In the genomic region with DNA sequence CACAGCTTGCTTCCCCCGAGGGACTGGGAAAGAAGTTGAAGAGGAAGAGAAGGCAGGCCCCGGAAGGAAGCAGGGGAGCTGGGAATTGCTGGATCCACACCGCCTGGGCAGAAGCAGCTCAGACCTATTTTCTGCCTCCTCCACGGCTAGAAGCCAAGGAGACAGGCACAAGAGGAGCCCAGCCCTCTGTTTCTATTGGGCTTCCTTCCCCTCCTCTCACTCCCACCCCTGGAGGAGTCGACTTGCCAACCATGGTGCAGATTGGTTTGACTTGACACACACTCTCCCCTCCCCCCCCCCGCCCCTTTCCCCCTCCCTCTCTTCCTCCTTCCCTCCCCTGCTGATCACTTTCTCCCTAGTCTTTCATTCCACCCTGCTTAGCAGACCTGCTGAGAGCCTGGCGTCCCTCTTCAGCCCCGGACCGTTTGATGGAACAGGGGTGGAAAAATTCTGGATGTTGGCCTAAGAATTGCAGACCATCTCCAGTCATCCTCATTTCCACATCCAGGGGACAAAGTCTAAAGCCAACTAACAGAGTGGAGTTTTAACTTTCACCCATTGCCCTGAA, we compare ENCODE assay signal across 9 mouse cellular contexts. TPM values are rescaled to one million over a fixed set of nuclear protein-coding genes. Genes with fewer than 3 reads are reported as not detected.
DNase-seq lines count a peak whose midpoint lies in the region; ATAC-seq and TF ChIP-seq lines count a peak whose summit lies in the region.
"Had no signal": no experiment of that assay in that cellular context is flagged by ENCODE, and none has a peak within 500 bp of the region (broad histone marks: within the 10 kb centered on the region; RNA-seq: fewer than 3 reads in every experiment).

No protein-coding gene starts in this region.

- peak overlapping the region; percentile 58 for H3K4me3 ChIP-seq in E14TG2a.4 (replicated peaks; ENCODE audit: low read length)
- H3K4me3 ChIP-seq in hindbrain, embryonic 11.5 days (ENCODE audit: low read depth, low read length) = no peak overlapping the region
- H3K4me3 ChIP-seq in small intestine, adult 2 months (ENCODE audit: low read depth, low read length) = peak overlapping the region; percentile 32
- H3K4me3 ChIP-seq: erythroblast, embryonic 14.5 days had no signal

- no peak overlapping the region for H3K4me2 ChIP-seq in hindbrain, embryonic 11.5 days (replicated peaks; ENCODE audit: low read depth, low read length)

- H3K4me1 ChIP-seq in E14TG2a.4 (replicated peaks; ENCODE audit: low read depth, low read length) = peaks cover 78% of the 10 kb centered on the region
- H3K4me1 ChIP-seq in hindbrain, embryonic 11.5 days (replicated peaks; ENCODE audit: control insufficient read depth, insufficient read depth, low read length) = no peaks in the 10 kb centered on the region
- peaks cover 55% of the 10 kb centered on the region for H3K4me1 ChIP-seq in small intestine, adult 2 months (ENCODE audit: control insufficient read depth, insufficient read depth, insufficient read length, low read length)

- no peaks in the 10 kb centered on the region for H3K36me3 ChIP-seq in E14TG2a.4 (ENCODE audit: insufficient read depth, low read length)
- H3K36me3 ChIP-seq in hindbrain, embryonic 11.5 days (ENCODE audit: control insufficient read depth, insufficient read depth, low read length) = no peaks in the 10 kb centered on the region
- H3K36me3 ChIP-seq in small intestine, adult 2 months (ENCODE audit: control insufficient read depth, insufficient read depth, low read length) = no peaks in the 10 kb centered on the region

- ATAC-seq in hindbrain, embryonic 11.5 days (ENCODE audit: low FRiP score) = no peak
- no peak for ATAC-seq in activated CD4-positive, CD25-positive, alpha-beta regulatory T cell, adult 4 months

- no peaks in the 10 kb centered on the region for H3K27me3 ChIP-seq in E14TG2a.4 (ENCODE audit: insufficient read depth, low read length)
- H3K27me3 ChIP-seq in hindbrain, embryonic 11.5 days (ENCODE audit: control insufficient read depth, insufficient read depth, low read length) = no peaks in the 10 kb centered on the region
- H3K27me3 ChIP-seq in small intestine, adult 2 months (ENCODE audit: control insufficient read depth, insufficient read depth, low read length) = no peaks in the 10 kb centered on the region

- H3K27ac ChIP-seq in hindbrain, embryonic 11.5 days (ENCODE audit: low read depth, low read length) = no peak overlapping the region
- peak overlapping the region; percentile 99 for H3K27ac ChIP-seq in small intestine, adult 2 months (ENCODE audit: insufficient read depth, low read depth, low read length)

- TF ChIP-seq CTCF in E14TG2a.4 (conservative IDR thresholded peaks at IDR 0.05; ENCODE audit: low read length) = no peak
- no peak for TF ChIP-seq CTCF in small intestine, adult 2 months (IDR thresholded peaks at IDR 0.05; ENCODE audit: extremely low read depth, insufficient read length, insufficient replicate concordance, low read depth, low read length)

- TF ChIP-seq POLR2A in small intestine, adult 2 months (IDR thresholded peaks at IDR 0.05; ENCODE audit: low read depth, low read length) = 0 out of 2 replicates have a peak, but pooled peaks have one; percentile 27

- no peak overlapping the region for H3K9ac ChIP-seq in hindbrain, embryonic 11.5 days (ENCODE audit: low read depth, low read length)

- 2% methylated on average over 9 of the region's 9 CpGs for WGBS in hindbrain, embryonic 11.5 days
- 7% methylated on average over 8 of the region's 9 CpGs for WGBS in small intestine, adult 2 months

- no peaks in the 10 kb centered on the region for H3K9me3 ChIP-seq in E14TG2a.4 (ENCODE audit: low read length)
- no peaks in the 10 kb centered on the region for H3K9me3 ChIP-seq in hindbrain, embryonic 11.5 days (ENCODE audit: control insufficient read depth, low read length)

- intact Hi-C loops in left cerebral cortex, postnatal 36 days (cut with DNase I) = no loop called here

- DNase-seq in R1 (ENCODE audit: low read depth, low spot score) = peak; percentile 73
- peak; percentile 65 for DNase-seq in gastrocnemius, adult 18-20 months (ENCODE audit: low spot score)
- DNase-seq in hindbrain, embryonic 11.5 days (ENCODE audit: low spot score) = peak; percentile 28
- peak; percentile 31 to 36 for DNase-seq in left cerebral cortex, postnatal 36 days (ENCODE audit: low spot score in 2 of 2)
- DNase-seq in mesoderm, embryonic 11.5 days (ENCODE audit: low read depth, low spot score) = peak; percentile 46

RNA-seq across cellular contexts. Expression of gene Ldha, which starts 3.1 kb away (rescaled TPM):
- 1,000 to 10,000 TPM; 2,332 to 2,702 TPM for total RNA-seq in gastrocnemius, adult 18-20 months (2021)
- 1,356 and 1,601 TPM in 2 replicates for polyA plus RNA-seq in hindbrain, embryonic 11.5 days (2014; fragmentation: Nextera tagmentation; extraction: Ambion mirVana)
- total RNA-seq in left cerebral cortex, postnatal 36 days (2021) = 100 to 1,000 TPM; 352 to 416 TPM
- polyA plus RNA-seq in small intestine, adult 2 months (2012; rRNA removed) = 766 and 1,649 TPM in 2 replicates
- 1,000 to 10,000 TPM; 1,036 to 1,248 TPM for polyA plus RNA-seq in activated CD4-positive, CD25-positive, alpha-beta regulatory T cell, adult 4 months (2017; shearing (Covaris generic))

RNA-seq across cellular contexts. Expression of gene Ldhc, which starts 22.8 kb away (rescaled TPM):
- total RNA-seq in gastrocnemius, adult 18-20 months (2021) = not detected
- polyA plus RNA-seq in hindbrain, embryonic 11.5 days (2014; fragmentation: Nextera tagmentation; extraction: Ambion mirVana) = not detected in 2 replicates
- not detected for total RNA-seq in left cerebral cortex, postnatal 36 days (2021)
- polyA plus RNA-seq in small intestine, adult 2 months (2012; rRNA removed) = not detected in 2 replicates
- not detected for polyA plus RNA-seq in activated CD4-positive, CD25-positive, alpha-beta regulatory T cell, adult 4 months (2017; shearing (Covaris generic))

RNA-seq across cellular contexts. Expression of gene Gtf2h1, which starts 42.3 kb away (rescaled TPM):
- total RNA-seq in gastrocnemius, adult 18-20 months (2021) = 10 to 100 TPM; 15.4 to 18.2 TPM
- polyA plus RNA-seq in hindbrain, embryonic 11.5 days (2014; fragmentation: Nextera tagmentation; extraction: Ambion mirVana) = 53.5 and 58.0 TPM in 2 replicates
- 10 to 100 TPM; 36.9 to 40.3 TPM for total RNA-seq in left cerebral cortex, postnatal 36 days (2021)
- polyA plus RNA-seq in small intestine, adult 2 months (2012; rRNA removed) = 3.1 and 5.9 TPM in 2 replicates
- 10 to 100 TPM; 22.9 to 23.4 TPM for polyA plus RNA-seq in activated CD4-positive, CD25-positive, alpha-beta regulatory T cell, adult 4 months (2017; shearing (Covaris generic))

RNA-seq across cellular contexts. Expression of gene Hps5, which starts 42.3 kb away (rescaled TPM):
- 10 to 100 TPM; 11.2 to 12.1 TPM for total RNA-seq in gastrocnemius, adult 18-20 months (2021)
- 17.4 and 26.1 TPM in 2 replicates for polyA plus RNA-seq in hindbrain, embryonic 11.5 days (2014; fragmentation: Nextera tagmentation; extraction: Ambion mirVana)
- total RNA-seq in left cerebral cortex, postnatal 36 days (2021) = 10 to 100 TPM; 13.8 to 16.6 TPM
- polyA plus RNA-seq in small intestine, adult 2 months (2012; rRNA removed) = 14.4 and 22.7 TPM in 2 replicates
- 10 to 100 TPM; 17.6 to 17.8 TPM for polyA plus RNA-seq in activated CD4-positive, CD25-positive, alpha-beta regulatory T cell, adult 4 months (2017; shearing (Covaris generic))
